Mouse (Mus musculus): Measurements from ENCODE around the gene Mmel1. TPM values are rescaled to one million over a fixed set of nuclear protein-coding genes. Genes with fewer than 3 reads are reported as not detected.

Mmel1 gene
- not detected in 2 replicates for polyA plus RNA-seq (2014; fragmentation: Nextera tagmentation; extraction: Ambion mirVana)

GRCm38 (mm10) chr4:154869440-154869839, at the start of gene Mmel1:
TSS of gene Mmel1 (plus strand) at chr4:154869585.
- H3K4me3 ChIP-seq (ENCODE audit: low read depth, low read length), result no peak within 1 kb of the TSS
- H3K4me1 ChIP-seq (replicated peaks; ENCODE audit: control insufficient read depth, insufficient read depth, low read length), result no peaks in the 10 kb centered on the region
- ATAC-seq (replicated peaks; ENCODE audit: low FRiP score, low TSS enrichment, low read depth), result no peak
- no peak within 1 kb of the TSS for H3K4me2 ChIP-seq (ENCODE audit: low read length)
- no peak for DNase-seq (ENCODE audit: low spot score)
- WGBS, result 78% methylated on average over 7 of the region's 7 CpGs
- H3K27ac ChIP-seq (ENCODE audit: low read depth), result no peak within 1 kb of the TSS
- H3K36me3 ChIP-seq (ENCODE audit: control insufficient read depth, insufficient read depth, low read length), result no peaks in the 10 kb centered on the region
- H3K9ac ChIP-seq (ENCODE audit: low read length), result no peak within 1 kb of the TSS
- H3K27me3 ChIP-seq (replicated peaks; ENCODE audit: control insufficient read depth, insufficient read depth, low read length), result no peaks in the 10 kb centered on the region
- H3K9me3 ChIP-seq (ENCODE audit: control insufficient read depth, low read length), result no peaks in the 10 kb centered on the region

DNA sequence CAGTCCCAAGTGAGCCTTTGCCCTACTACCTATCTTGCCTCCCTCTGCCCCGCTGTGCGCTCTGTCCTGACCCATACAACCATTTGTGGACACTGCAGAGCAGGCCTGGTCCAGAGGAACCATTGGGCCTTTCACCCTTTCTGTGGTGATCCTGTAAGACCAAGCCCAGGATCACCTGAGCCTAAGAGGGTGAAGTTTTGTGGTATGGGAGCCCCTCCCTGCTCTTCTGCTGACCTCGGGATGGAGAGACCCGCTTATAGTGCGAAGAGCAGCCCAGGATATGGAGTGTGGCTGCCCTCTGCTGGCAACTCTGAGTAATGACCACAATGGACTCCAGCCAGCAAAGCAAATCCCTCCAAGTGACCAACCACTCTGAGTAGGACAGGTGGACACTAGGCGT, 43.7 kb upstream of the Mmel1 start:
- Histone ChIP-seq H3K9me3 (ENCODE audit: control insufficient read depth, low read length) (no peaks in the 10 kb centered on the region), H3K4me1 (replicated peaks; ENCODE audit: control insufficient read depth, insufficient read depth, low read length) (no peaks in the 10 kb centered on the region; the same call in 1 of the 2 replicates), H3K4me3 (ENCODE audit: low read depth, low read length) (no peak overlapping the region), H3K27ac (ENCODE audit: low read depth) (no peak overlapping the region), H3K27me3 (replicated peaks; ENCODE audit: control insufficient read depth, insufficient read depth, low read length) (no peaks in the 10 kb centered on the region), H3K9ac (ENCODE audit: low read length) (no peak overlapping the region), H3K36me3 (ENCODE audit: control insufficient read depth, insufficient read depth, low read length) (no peaks in the 10 kb centered on the region), H3K4me2 (ENCODE audit: low read length) (no peak overlapping the region)
- 34% methylated on average over 6 of the region's 6 CpGs for WGBS
- ATAC-seq (replicated peaks; ENCODE audit: low FRiP score, low TSS enrichment, low read depth) (peak; percentile 25), DNase-seq (ENCODE audit: low spot score) (peak; percentile 74)

DNA sequence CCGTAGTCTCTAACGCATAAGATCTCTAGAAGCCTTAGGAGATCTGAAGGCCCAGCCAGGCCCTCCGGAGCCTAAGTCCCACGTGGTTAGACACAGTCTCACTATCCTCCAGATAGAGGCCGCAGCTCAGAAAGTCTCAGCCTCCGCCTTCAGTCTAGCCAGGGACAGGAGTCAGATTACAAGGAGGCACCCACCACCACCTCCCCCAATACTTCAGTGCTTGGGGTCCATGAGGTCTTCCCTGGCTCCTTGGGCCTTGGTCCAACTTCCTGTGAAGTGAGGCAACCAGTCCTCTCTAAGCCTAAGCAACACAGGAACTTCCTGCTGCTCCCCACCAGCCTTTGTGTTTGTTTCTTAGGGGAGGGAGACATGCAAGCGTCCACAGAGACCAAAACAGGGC, 43.2 kb upstream of the Mmel1 start:
- Histone ChIP-seq H3K4me3 (ENCODE audit: low read depth, low read length) (no peak overlapping the region), H3K9me3 (ENCODE audit: control insufficient read depth, low read length) (no peaks in the 10 kb centered on the region), H3K27ac (ENCODE audit: low read depth) (no peak overlapping the region), H3K27me3 (replicated peaks; ENCODE audit: control insufficient read depth, insufficient read depth, low read length) (no peaks in the 10 kb centered on the region), H3K4me1 (replicated peaks; ENCODE audit: control insufficient read depth, insufficient read depth, low read length) (no peaks in the 10 kb centered on the region; the same call in 1 of the 2 replicates), H3K4me2 (ENCODE audit: low read length) (no peak overlapping the region), H3K9ac (ENCODE audit: low read length) (no peak overlapping the region), H3K36me3 (ENCODE audit: control insufficient read depth, insufficient read depth, low read length) (no peaks in the 10 kb centered on the region)
- 50% methylated on average over 7 of the region's 7 CpGs for WGBS
- ATAC-seq (replicated peaks; ENCODE audit: low FRiP score, low TSS enrichment, low read depth) (no peak), DNase-seq (ENCODE audit: low spot score) (no peak)

DNA sequence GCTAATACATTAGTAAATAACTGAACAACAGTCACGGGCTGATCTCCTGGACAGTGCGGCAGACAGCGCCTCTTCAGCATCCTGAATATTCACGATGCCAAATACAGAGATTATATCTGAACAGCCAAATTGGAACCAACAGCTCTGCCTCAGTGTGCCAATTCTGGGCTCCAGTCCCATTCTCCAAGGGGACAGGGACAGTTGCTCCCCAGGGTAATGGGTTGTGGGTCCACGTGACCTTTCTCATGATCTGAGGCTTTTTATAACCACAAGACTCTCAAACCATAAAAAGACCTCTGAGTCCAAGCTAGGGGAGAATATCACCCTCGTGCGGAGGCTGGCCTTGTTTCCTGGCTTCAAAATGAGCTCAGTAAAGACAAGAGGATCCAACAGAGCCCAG, 42.2 kb upstream of the Mmel1 start:
- Histone ChIP-seq H3K4me2 (ENCODE audit: low read length) (no peak overlapping the region), H3K9ac (ENCODE audit: low read length) (no peak overlapping the region), H3K27ac (ENCODE audit: low read depth) (no peak overlapping the region), H3K36me3 (ENCODE audit: control insufficient read depth, insufficient read depth, low read length) (no peaks in the 10 kb centered on the region), H3K27me3 (replicated peaks; ENCODE audit: control insufficient read depth, insufficient read depth, low read length) (no peaks in the 10 kb centered on the region), H3K4me1 (replicated peaks; ENCODE audit: control insufficient read depth, insufficient read depth, low read length) (no peaks in the 10 kb centered on the region; the same call in 1 of the 2 replicates), H3K4me3 (ENCODE audit: low read depth, low read length) (no peak overlapping the region), H3K9me3 (ENCODE audit: control insufficient read depth, low read length) (no peaks in the 10 kb centered on the region)
- ATAC-seq (replicated peaks; ENCODE audit: low FRiP score, low TSS enrichment, low read depth) (no peak), DNase-seq (ENCODE audit: low spot score) (no peak)
- 80% methylated on average over 7 of the region's 7 CpGs for WGBS

- ATAC-seq (replicated peaks; ENCODE audit: low FRiP score, low TSS enrichment, low read depth), result no peak
These were observed 41.3 kb upstream of the Mmel1 start for GRCm38 (mm10) chr4:154827861-154828610.

DNA sequence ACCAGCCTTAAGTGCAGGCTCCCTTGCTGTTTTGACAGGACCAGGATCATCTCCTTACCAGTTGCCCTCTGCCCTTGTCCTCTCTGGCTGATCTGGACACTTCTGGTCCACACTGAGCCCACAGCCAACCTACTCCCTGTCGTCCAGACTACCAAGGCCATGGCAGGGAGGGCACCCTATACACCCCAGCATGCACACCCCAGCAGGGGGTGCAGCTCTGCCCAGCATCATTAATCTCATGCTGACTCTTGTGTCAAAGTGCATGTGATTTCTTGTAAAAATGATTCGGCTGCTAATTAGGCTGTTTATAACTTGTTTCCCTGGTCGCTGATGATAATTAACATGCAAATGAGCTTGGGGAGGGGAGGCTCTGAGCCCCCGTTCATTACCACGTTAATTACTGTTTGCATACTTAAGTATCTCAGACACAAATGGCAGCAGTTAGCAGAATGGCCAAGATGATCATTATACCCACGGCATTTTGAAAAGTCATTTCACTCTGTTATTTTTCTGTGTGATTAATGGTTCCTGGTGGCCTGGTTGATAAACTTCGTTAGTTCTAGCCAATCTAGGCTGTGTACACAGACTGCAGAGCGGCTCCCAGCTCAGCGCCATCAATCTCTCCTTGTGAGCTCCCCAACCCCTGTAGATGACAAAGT, 37.3 kb upstream of the Mmel1 start:
- DNase-seq (ENCODE audit: low spot score) (no peak), ATAC-seq (replicated peaks; ENCODE audit: low FRiP score, low TSS enrichment, low read depth) (no peak)
- no peak overlapping the region for H3K9ac ChIP-seq (ENCODE audit: low read length)
- no peaks in the 10 kb centered on the region for H3K9me3 ChIP-seq (ENCODE audit: control insufficient read depth, low read length)
- no peaks in the 10 kb centered on the region for H3K36me3 ChIP-seq (ENCODE audit: control insufficient read depth, insufficient read depth, low read length)
- WGBS, result 43% methylated on average over 9 of the region's 9 CpGs
- H3K27ac ChIP-seq (ENCODE audit: low read depth), result no peak overlapping the region
- no peak overlapping the region for H3K4me2 ChIP-seq (ENCODE audit: low read length)
- H3K4me1 ChIP-seq (replicated peaks; ENCODE audit: control insufficient read depth, insufficient read depth, low read length), result no peaks in the 10 kb centered on the region; the same call in 1 of the 2 replicates
- H3K27me3 ChIP-seq (replicated peaks; ENCODE audit: control insufficient read depth, insufficient read depth, low read length), result no peaks in the 10 kb centered on the region
- no peak overlapping the region for H3K4me3 ChIP-seq (ENCODE audit: low read depth, low read length)

More at GRCm38 (mm10) chr4:154827861-154828610, 41.3 kb upstream of the Mmel1 start:
- no peak for DNase-seq (ENCODE audit: low spot score)
- Histone ChIP-seq H3K27ac (ENCODE audit: low read depth) (no peak overlapping the region), H3K4me3 (ENCODE audit: low read depth, low read length) (no peak overlapping the region), H3K36me3 (ENCODE audit: control insufficient read depth, insufficient read depth, low read length) (no peaks in the 10 kb centered on the region), H3K4me1 (replicated peaks; ENCODE audit: control insufficient read depth, insufficient read depth, low read length) (no peaks in the 10 kb centered on the region; the same call in 1 of the 2 replicates), H3K9ac (ENCODE audit: low read length) (no peak overlapping the region), H3K9me3 (ENCODE audit: control insufficient read depth, low read length) (no peaks in the 10 kb centered on the region), H3K4me2 (ENCODE audit: low read length) (no peak overlapping the region), H3K27me3 (replicated peaks; ENCODE audit: control insufficient read depth, insufficient read depth, low read length) (no peaks in the 10 kb centered on the region)
- 48% methylated on average over 10 of the region's 10 CpGs for WGBS

GRCm38 (mm10) chr4:154836183-154836915, 33.0 kb upstream of the Mmel1 start:
- WGBS, result 70% methylated on average over 7 of the region's 7 CpGs

DNA sequence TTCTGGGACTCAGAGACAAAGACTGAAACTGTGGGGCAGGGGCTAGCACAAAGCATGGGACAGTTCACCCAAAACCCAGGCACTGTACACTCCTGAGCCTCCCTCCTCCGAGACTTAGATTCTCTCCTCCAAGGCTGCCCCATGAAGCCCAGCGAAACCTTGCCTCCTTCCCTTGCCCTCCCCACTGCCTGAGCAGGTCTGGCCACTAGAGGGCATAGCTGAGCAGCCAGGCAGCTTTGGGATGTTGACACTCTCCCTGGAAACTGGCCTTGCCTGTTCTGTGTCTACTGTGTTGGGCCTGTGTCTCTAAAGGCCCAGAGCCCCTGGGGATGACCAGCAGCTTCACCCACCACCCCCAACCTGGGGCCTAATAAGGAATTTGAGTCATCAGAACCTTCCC, 32.2 kb upstream of the Mmel1 start, which contains the start of gene Ttc34:
Gene Ttc34, plus strand, starts transcription at position 290 of the 400 bp plus-strand sequence.
- Histone ChIP-seq H3K36me3 (ENCODE audit: control insufficient read depth, insufficient read depth, low read length) (no peaks in the 10 kb centered on the region), H3K4me2 (ENCODE audit: low read length) (no peak within 1 kb of the TSS), H3K27ac (ENCODE audit: low read depth) (no peak within 1 kb of the TSS), H3K4me1 (replicated peaks; ENCODE audit: control insufficient read depth, insufficient read depth, low read length) (no peaks in the 10 kb centered on the region), H3K4me3 (ENCODE audit: low read depth, low read length) (no peak within 1 kb of the TSS), H3K9me3 (ENCODE audit: control insufficient read depth, low read length) (no peaks in the 10 kb centered on the region), H3K27me3 (replicated peaks; ENCODE audit: control insufficient read depth, insufficient read depth, low read length) (no peaks in the 10 kb centered on the region), H3K9ac (ENCODE audit: low read length) (no peak within 1 kb of the TSS)
- ATAC-seq (replicated peaks; ENCODE audit: low FRiP score, low TSS enrichment, low read depth), result no peak
- WGBS, result 51% methylated on average over 2 of the region's 2 CpGs
- DNase-seq (ENCODE audit: low spot score), result peak; percentile 80

More at GRCm38 (mm10) chr4:154836183-154836915, 33.0 kb upstream of the Mmel1 start:
- H3K9me3 ChIP-seq (ENCODE audit: control insufficient read depth, low read length), result no peaks in the 10 kb centered on the region
- H3K36me3 ChIP-seq (ENCODE audit: control insufficient read depth, insufficient read depth, low read length), result no peaks in the 10 kb centered on the region
- H3K4me3 ChIP-seq (ENCODE audit: low read depth, low read length), result no peak overlapping the region
- ATAC-seq (replicated peaks; ENCODE audit: low FRiP score, low TSS enrichment, low read depth) (no peak), DNase-seq (ENCODE audit: low spot score) (no peak)
- no peaks in the 10 kb centered on the region for H3K27me3 ChIP-seq (replicated peaks; ENCODE audit: control insufficient read depth, insufficient read depth, low read length)
- no peak overlapping the region for H3K4me2 ChIP-seq (ENCODE audit: low read length)
- H3K4me1 ChIP-seq (replicated peaks; ENCODE audit: control insufficient read depth, insufficient read depth, low read length), result no peaks in the 10 kb centered on the region
- no peak overlapping the region for H3K9ac ChIP-seq (ENCODE audit: low read length)
- no peak overlapping the region for H3K27ac ChIP-seq (ENCODE audit: low read depth)

Data from intestine, embryonic 14.5 days (tissue).